Mouse (Mus musculus) heart, embryonic 16.5 days (tissue): Measurements from ENCODE around the gene Gm10073. TPM values are rescaled to one million over a fixed set of nuclear protein-coding genes. Genes with fewer than 3 reads are reported as not detected.
"Not testable (repeated sequence)": the region's sequence is repeated elsewhere in the genome, so short reads cannot be mapped to it uniquely, and the experiment has no call there.

Experiments used
- ATAC-seq: fragments of 200-750 bp; cut with Nextera tagmentation; replicated peaks from 2 replicates; pipeline ENCODE4 v1.8.0; 2017; ENCODE audit warnings: moderate number of reproducible peaks; ENCODE audit not compliant: insufficient read depth, low FRiP score; ENCODE audit errors: extremely low read depth
- H3K27ac ChIP-seq: fragments of 300-500 bp; sonication (generic); 2 replicates; pipeline ENCODE4 v1.5.1; 2014; ENCODE audit warnings: mild to moderate bottlenecking, low read length, control low read depth, moderate library complexity
- H3K27me3 ChIP-seq: fragments of 300-500 bp; sonication (generic); 2 replicates; pipeline ENCODE4 v1.6.1; 2014; ENCODE audit warnings: low read length, mixed read lengths; ENCODE audit not compliant: control insufficient read depth, insufficient read depth
- H3K36me3 ChIP-seq: fragments of 300-500 bp; sonication (generic); 2 replicates; pipeline ENCODE4 v1.6.1; 2014; ENCODE audit not compliant: control insufficient read depth, insufficient read depth
- H3K4me1 ChIP-seq: fragments of 300-500 bp; sonication (generic); 2 replicates; pipeline ENCODE4 v1.6.1; 2014; ENCODE audit warnings: low read length, mixed read lengths; ENCODE audit not compliant: control insufficient read depth, insufficient read depth
- H3K4me2 ChIP-seq: fragments of 300-500 bp; sonication (generic); 2 replicates; pipeline ENCODE4 v1.6.1; 2014; ENCODE audit warnings: low read depth, mild to moderate bottlenecking, control low read depth, low read length
- H3K4me3 ChIP-seq: fragments of 300-500 bp; sonication (generic); 2 replicates; pipeline ENCODE4 v1.5.1; 2014; ENCODE audit warnings: mild to moderate bottlenecking, control low read depth, low read length
- H3K9ac ChIP-seq: fragments of 300-500 bp; sonication (generic); 2 replicates; pipeline ENCODE4 v1.6.1; 2014; ENCODE audit warnings: low read length, control low read depth
- H3K9me3 ChIP-seq: fragments of 300-500 bp; sonication (generic); replicated peaks from 2 replicates; pipeline ENCODE4 v1.6.1; 2016; ENCODE audit warnings: low read length; ENCODE audit not compliant: control insufficient read depth
- WGBS: fragments of 180-500 bp; shearing (Covaris S2); extraction: QIAGEN DNeasy Blood & Tissue Kit; methylation state at CpG from one replicate; pipeline ENCODE4 v1.1.7; 2014; 5-methylcytosine and 5-hydroxymethylcytosine counted together
- polyA plus RNA-seq: library from polyadenylated mRNA; unstranded; fragments of >200 nt; fragmentation: Nextera tagmentation; extraction: Ambion mirVana; gene quantifications from 2 replicates; pipeline ENCODE4 v1.2.1, GENCODE M21; 2015

Gm10073 gene
- polyA plus RNA-seq, 1 experiment from 2014 or later, result 24.5 TPM

DNA sequence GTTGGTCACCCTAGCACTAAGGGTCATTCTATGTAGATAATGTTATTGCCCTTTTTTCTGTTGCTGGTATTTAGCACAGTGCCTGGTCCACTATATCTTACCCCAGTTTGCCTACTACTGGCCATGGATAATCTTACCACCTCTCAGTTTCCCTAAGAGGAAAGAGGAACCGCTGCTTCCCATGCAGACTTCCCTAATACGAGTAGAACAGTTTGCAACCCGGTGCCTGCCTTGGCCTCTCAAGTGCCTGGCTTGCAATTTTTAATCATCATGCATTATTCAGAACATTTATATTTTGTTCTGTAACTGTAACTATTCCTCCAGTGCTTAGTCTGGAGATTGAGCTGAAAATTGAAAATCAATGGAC is 12.4 kb upstream of the Gm10073 start:
- Histone ChIP-seq H3K9me3 (no peaks in the 10 kb centered on the region), H3K36me3 (no peaks in the 10 kb centered on the region), H3K27ac (no peak overlapping the region), H3K4me2 (no peak overlapping the region), H3K9ac (no peak overlapping the region), H3K4me1 (no peaks in the 10 kb centered on the region), H3K27me3 (no peaks in the 10 kb centered on the region), H3K4me3 (no peak overlapping the region)
- WGBS, result 81% methylated on average over 3 of the region's 3 CpGs
- no peak for ATAC-seq

DNA sequence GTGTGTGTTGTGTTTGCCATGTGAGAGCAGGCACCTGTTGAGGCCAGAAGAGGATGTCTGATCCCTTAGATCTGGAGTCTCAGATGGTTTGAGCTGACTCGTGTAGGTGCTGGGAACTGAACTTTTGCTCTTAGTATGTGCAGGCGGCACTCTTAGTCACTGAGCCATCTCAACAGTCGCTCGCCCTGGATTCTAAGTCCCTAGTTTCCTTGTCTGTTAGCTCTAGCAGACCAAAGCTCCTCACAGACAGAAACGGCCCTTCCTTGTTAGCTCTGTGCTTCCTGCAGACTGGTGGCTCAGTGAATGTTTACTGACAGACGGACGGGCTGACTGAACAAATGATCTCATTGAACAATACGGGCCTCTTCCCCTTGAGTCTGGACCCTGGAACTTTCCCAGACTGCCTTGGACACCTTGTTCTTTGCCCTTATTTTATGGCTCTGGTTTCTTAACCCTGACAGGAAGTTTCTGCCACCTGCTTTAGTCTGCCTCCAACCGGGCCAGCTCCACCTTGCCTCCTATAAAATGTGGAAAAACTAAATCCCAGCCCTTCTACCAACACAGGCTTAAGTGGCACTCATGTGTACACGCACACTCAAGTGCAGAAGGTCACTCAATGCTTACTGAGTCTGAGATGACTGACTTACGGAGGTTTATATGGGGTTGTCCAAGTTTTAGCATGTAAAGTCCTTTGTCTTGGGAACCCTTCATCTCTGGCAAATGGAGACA is 11.8 kb upstream of the Gm10073 start:
- H3K4me2 ChIP-seq, result no peak overlapping the region
- 64% methylated on average over 11 of the region's 11 CpGs for WGBS
- no peaks in the 10 kb centered on the region for H3K4me1 ChIP-seq
- H3K36me3 ChIP-seq, result no peaks in the 10 kb centered on the region
- no peak overlapping the region for H3K4me3 ChIP-seq
- no peak for ATAC-seq
- no peaks in the 10 kb centered on the region for H3K9me3 ChIP-seq
- no peak overlapping the region for H3K9ac ChIP-seq
- H3K27me3 ChIP-seq, result no peaks in the 10 kb centered on the region
- H3K27ac ChIP-seq, result no peak overlapping the region

DNA sequence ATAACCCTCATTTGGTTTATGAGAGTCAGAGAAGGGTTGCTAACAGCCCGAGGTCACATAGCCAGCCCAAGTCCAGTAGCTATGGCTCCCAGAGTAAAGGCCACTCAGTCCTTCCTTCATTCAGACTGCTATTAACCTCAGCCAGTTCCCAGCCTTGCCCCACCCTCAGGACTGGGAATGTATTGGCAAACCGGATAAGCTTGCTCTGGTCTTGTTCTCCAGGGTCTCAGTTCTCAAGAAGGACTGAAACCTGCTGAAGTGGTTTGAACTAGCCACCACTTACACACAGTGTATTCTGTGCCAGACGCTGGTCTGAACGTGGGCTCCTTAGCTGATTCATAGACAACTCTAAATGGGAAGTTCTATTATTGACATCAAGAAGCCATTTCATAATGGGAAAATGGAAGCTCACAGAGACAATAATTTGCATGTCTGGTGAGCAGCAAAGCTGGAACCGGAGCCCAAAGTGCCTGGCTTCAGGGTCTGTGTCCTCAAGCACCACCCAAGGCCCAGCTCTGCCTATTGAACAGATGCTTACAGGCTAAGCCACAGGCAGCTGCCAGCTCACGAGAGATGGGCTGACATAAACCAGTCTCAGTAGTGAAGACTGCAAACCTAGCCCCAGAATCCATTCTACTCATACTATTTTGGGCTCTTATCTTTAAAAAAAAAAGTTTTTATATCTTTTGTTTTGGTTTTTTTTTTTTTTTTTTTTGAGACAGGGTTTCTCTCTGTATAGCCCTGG is 8.3 kb upstream of the Gm10073 start:
- Histone ChIP-seq H3K4me2 (no peak overlapping the region), H3K4me3 (no peak overlapping the region), H3K27ac (no peak overlapping the region), H3K27me3 (no peaks in the 10 kb centered on the region), H3K9ac (no peak overlapping the region), H3K36me3 (no peaks in the 10 kb centered on the region), H3K4me1 (peaks cover 11% of the 10 kb centered on the region), H3K9me3 (no peaks in the 10 kb centered on the region)
- whole genome bisulfite sequencing, result 58% methylated on average over 6 of the region's 6 CpGs
- ATAC-seq, result no peak

DNA sequence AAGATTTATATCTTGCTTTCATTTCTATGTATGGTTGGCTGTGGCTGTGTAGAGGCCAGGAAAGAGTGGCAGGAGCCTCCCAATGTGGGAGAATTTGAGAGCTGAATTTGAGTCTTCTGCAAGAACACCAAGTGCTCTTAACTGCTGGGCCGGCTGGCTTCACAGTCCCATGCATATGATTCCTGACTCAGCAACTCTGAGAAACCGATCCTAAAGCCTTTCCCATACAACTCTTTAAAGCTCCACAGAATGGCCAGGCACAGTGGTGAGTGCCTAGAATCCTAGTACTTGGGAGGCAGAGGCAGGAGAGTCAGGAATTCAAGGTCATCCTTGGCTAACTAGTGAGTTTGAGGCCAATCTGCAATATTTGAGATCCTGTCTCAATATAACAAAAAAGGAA is 6.2 kb upstream of the Gm10073 start:
- no peaks in the 10 kb centered on the region for H3K9me3 ChIP-seq
- H3K27ac ChIP-seq, result no peak overlapping the region
- no peak for ATAC-seq
- H3K36me3 ChIP-seq, result no peaks in the 10 kb centered on the region
- H3K27me3 ChIP-seq, result no peaks in the 10 kb centered on the region
- peaks cover 11% of the 10 kb centered on the region for H3K4me1 ChIP-seq
- no peak overlapping the region for H3K4me3 ChIP-seq
- H3K9ac ChIP-seq, result no peak overlapping the region
- no peak overlapping the region for H3K4me2 ChIP-seq
- WGBS, result 67% methylated on average over 2 of the region's 2 CpGs

DNA sequence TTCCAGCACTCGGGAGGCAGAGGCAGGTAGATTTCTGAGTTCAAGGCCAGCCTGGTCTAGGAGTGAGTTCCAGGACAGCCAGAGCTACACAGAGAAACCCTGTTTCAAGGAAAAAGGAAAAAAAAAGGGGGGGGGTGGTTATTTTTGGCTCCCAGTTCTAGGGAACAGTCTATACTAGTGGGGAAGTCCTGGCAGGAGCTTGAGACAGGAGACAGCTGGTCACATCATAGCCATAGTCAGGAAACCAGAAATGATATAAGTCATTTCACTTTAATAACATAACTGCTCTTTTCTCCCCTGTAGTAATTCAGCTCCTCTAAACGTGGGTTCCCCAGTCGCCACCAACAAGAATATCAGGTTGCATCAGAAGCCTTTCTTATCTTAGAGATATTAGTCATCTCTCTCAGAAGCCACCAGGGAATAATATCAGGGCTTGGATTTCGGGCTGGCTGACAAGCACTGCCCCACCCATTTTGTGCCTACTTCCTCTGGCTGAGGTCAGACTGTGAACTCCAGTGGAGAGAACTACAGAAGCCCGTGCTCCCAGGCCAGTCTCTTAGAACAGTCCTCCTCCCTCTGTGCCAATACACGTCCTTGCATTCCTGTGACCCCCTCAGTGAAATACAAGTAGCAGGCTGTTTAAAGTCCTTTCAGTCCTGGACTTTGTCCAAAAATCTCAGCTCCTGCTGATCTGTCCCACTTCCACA is 3.7 kb upstream of the Gm10073 start:
- peak; percentile 82 for ATAC-seq
- H3K27ac ChIP-seq, result peak overlapping the region; percentile 61
- H3K36me3 ChIP-seq, result no peaks in the 10 kb centered on the region
- peaks cover 11% of the 10 kb centered on the region for H3K4me1 ChIP-seq
- WGBS, result 17% methylated on average over 6 of the region's 6 CpGs
- H3K9me3 ChIP-seq, result no peaks in the 10 kb centered on the region
- H3K27me3 ChIP-seq, result no peaks in the 10 kb centered on the region
- no peak overlapping the region for H3K9ac ChIP-seq
- H3K4me2 ChIP-seq, result 0 out of 2 replicates have a peak overlapping the region, but pooled peaks have one; percentile 21
- no peak overlapping the region for H3K4me3 ChIP-seq

DNA sequence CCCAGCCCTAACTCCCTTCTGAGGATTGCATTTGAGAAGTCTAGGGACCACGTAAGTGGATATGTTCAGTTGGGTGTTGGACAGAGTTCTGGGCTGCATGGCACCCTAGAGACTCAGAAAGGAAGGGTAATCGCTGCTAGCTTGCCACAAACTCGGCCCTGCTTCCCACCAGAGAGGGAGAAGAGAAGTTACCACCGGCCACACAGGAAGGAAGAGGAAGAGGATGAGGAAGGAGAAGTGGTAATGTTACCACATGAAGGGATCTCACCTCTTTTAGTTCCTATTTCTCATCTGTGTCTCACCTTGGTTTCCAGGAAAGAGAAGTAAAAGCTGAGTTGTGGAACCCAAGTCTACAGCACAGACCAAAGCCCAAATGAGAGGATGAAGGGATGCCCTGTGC is 1.0 kb upstream of the Gm10073 start:
- no peaks in the 10 kb centered on the region for H3K9me3 ChIP-seq
- no peak overlapping the region for H3K4me2 ChIP-seq
- H3K4me3 ChIP-seq, result no peak overlapping the region
- ATAC-seq, result no peak
- no peak overlapping the region for H3K9ac ChIP-seq
- WGBS, result 78% methylated on average over 4 of the region's 4 CpGs
- no peak overlapping the region for H3K27ac ChIP-seq
- H3K27me3 ChIP-seq, result peaks cover 3% of the 10 kb centered on the region; the same call in 1 of the 2 replicates
- peaks cover 11% of the 10 kb centered on the region for H3K4me1 ChIP-seq
- H3K36me3 ChIP-seq, result no peaks in the 10 kb centered on the region

DNA sequence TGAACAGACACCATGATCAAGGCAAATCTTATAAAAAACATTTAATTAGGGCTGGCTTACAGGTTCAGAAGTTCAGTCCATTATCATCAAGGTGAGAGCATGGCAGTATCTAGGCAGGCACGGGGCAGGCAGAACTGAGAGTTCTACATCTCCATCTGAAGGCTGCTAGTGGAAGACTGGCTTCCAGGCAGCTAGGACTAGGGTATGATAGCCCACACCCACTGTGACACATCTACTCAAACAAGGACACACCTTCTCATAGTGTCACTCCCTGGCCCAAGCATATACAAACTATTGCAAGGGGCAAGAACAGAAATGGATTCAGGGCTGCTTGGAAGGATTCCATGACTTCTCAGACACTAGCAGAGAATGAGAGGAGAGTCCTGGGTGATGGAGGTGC is 1.1 kb downstream of the Gm10073 start:
- H3K27me3 ChIP-seq, H3K4me3 ChIP-seq, H3K9ac ChIP-seq, H3K27ac ChIP-seq, H3K36me3 ChIP-seq, ATAC-seq, H3K4me2 ChIP-seq, H3K4me1 ChIP-seq, H3K9me3 ChIP-seq: not testable (repeated sequence)
- 58% methylated on average over 1 of the region's 1 CpGs for WGBS

DNA sequence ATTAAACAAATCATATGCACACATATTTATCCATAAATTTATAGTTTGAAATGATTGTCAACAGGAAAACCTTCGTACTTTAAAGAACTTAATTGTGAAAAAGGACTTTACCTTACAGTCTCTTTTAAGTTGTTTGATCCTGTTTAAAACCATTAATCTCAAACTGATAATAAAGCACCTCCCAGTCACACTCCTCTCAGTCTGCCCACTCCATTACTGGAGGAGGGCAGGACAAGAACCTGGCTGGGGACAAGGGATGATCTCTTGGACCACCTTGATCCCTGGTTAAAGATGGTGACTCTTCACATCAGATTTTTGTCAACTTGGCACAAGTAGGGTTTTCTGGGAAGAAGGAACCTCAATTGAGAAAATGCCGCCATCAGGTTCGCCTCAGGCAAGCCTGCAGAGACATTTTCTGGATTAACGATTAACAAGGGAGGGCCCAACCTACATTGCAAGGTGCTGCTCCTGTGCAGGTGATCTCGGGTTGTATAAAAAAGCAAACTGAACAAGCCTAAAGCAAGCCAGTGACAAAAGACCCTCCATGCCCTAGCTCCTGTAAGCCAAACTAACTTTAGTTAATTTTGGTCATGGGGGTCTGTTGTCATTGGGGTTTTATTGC is 1.6 kb downstream of the Gm10073 start:
- H3K27ac ChIP-seq, result no peak overlapping the region

More for the DNA sequence above, 1.6 kb downstream of the Gm10073 start:
- Histone ChIP-seq H3K9me3 (no peaks in the 10 kb centered on the region), H3K36me3 (no peaks in the 10 kb centered on the region), H3K27me3 (peaks cover 3% of the 10 kb centered on the region; the same call in 1 of the 2 replicates), H3K9ac (no peak overlapping the region), H3K4me2 (no peak overlapping the region), H3K4me3 (no peak overlapping the region), H3K4me1 (peaks cover under 1% of the 10 kb centered on the region; the same call in 1 of the 2 replicates)
- ATAC-seq, result no peak
- 73% methylated on average over 5 of the region's 5 CpGs for WGBS
